Mouse (Mus musculus) 416B (cell line): ENCODE measurements around the gene Specc1l.

Source experiments
- DNase-seq: peaks from one replicate; pipeline ENCODE4 v3.0.0; 2011; ENCODE audit warnings: low read depth

Specc1l gene

DNA sequence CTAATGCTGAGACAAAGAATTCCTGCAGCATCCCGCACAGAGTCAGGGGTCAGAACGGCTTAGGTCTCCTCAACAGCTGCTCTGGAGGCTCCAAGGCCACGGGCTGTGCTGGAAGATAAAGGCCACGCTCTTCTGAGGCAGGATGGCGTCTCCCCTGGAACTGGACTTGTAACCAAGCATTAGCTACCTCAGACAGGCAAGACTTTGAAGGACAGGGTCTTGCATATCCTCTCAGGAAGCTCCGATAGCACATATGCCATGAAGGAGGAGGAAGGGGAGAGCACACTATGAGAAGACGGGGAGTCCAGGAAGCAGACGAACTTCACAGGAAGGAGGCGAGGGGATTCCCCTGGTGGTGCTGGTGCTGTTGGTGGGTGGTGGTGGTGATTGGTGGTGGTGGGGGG lies 142.0 kb downstream of the Specc1l start:
- DNase-seq = peak; percentile 13

DNA sequence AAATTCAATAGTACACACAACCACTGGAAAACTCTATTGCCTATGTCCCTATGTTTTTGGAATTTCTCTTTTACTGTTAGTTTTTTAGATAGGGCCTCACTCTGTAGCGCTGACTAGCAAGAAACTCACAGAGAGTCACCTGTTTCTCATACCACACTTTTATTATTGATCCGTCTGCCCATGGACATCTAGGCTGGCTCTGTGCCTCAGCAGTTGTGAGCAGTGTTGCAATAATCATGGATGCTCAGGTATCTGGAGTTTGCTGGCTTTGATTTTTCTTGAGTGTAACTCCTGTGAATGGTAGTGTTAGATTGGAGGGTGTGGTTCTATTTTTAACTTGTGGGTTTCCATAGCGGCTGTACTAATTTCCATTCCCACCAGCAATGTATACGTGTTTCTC lies 143.5 kb downstream of the Specc1l start:
- DNase-seq = no peak
